Mouse (Mus musculus): ENCODE measurements at regions not wholly inside any gene's neighbourhood (a gene's known extent, or its start where the extent isn't known, plus 50 kb on each side); places are given as distances from the start of the nearest gene placed in this dataset.

- no peak for DNase-seq
Measured at GRCm38 (mm10) chr1:184297001-184297740, 263.1 kb upstream of the 1700056E22Rik start.

- no peak for DNase-seq
Measured at GRCm38 (mm10) chr1:184291129-184291528, 257.0 kb upstream of the 1700056E22Rik start.

DNA sequence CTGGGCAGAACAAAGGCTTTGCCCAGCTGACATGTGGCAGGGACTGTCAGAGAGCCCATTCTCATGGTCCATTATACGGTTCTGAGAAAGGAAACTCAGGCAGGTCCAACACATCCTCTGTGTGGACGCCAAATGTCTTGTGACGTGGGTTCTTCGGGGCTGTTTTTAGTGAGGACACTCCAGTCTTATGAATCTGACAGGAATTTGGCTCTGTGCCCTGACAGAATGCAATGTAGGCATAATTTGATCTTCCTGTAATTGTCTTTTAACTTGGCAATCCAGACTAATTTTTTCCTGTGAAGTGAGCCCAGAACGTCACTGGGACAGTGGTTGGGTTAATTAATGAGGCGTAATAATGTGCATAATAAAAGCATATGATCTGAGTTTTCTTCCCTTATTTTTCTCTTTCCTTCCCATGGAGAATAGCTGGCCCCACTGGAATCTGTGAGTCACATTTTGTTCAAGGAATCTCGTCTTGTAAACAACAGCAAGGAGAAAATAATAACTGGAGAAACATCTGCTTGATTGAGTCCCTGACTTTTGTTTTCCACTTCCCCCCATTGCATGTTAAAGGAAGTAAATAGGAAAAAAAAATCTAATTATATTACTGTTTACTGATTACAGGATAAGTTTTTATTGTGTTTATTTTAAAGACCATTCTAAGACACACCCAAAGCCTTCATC lies 255.8 kb upstream of the 1700056E22Rik start:
- DNase-seq, result peak; percentile 62

GRCm38 (mm10) chr1:184281768-184282167 lies 247.7 kb upstream of the 1700056E22Rik start:
- DNase-seq, result no peak

- no peak for DNase-seq
Measured at GRCm38 (mm10) chr1:184279263-184279662, 245.2 kb upstream of the 1700056E22Rik start.

DNA sequence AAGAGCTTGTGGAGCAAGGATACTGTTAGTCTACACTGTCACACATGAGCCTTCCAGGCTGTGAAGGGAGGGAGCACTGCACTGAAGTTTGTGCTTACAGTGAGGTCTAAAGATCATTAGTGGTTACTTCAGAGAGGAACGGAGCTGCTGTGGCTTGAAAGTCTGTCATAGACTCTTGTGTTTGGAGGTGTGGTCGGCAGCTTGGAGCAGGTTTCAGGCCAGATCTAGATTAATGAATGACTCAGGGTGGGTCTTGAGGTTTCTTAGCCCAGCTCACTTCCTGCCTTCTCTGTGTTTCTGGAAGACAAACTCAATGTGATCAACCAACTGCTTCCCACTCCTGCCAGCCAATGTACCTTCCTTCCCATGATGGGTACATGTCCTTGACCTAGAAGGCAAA lies 242.9 kb upstream of the 1700056E22Rik start:
- DNase-seq, result no peak

- DNase-seq, result no peak
Measured at GRCm38 (mm10) chr1:184275877-184276276, 241.8 kb upstream of the 1700056E22Rik start.

GRCm38 (mm10) chr1:184275396-184275795 lies 241.3 kb upstream of the 1700056E22Rik start:
- no peak for DNase-seq

GRCm38 (mm10) chr1:184274704-184275103 lies 240.6 kb upstream of the 1700056E22Rik start:
- DNase-seq, result no peak

DNA sequence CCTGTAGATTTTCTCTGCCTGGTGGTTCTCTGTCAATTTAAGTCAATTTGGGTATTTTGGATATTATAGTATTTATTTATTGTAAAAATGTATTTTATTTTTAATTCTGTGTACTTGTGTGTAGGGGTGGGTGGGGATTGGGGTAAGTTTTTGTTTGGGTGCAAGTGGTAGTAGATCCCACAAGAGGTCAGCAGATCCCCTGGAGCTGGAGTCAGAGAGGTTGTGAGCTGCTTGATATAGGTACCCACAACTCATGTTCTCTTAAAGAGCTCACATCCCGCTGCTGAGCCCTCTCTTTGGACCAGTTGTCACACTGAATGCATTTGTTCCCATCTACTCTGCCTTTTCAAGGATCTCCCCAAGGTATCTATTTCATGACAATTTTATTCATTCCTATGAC lies 239.6 kb upstream of the 1700056E22Rik start:
- no peak for DNase-seq

GRCm38 (mm10) chr1:184271254-184271653 lies 237.2 kb upstream of the 1700056E22Rik start:
- DNase-seq, result no peak

DNA sequence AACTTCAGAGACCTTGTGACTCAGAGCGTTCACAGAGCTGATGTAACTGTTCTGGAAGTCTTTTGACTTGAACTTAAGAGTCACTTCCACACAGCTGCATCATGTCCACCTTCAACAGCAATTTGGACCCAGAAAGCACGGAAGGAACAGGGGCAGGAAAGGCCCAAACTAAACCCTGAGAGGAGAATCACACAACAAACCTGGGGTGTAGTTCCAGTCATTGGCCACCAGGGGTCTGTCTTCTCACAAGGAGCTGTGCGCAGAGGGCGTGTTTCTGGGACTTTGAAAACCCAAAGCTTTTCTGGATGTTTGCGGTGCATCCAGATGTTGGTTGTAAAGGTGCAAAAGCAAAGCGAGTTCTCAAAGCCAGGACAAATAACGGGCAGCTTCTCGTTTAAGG lies 231.9 kb upstream of the 1700056E22Rik start:
- peak; percentile 67 for DNase-seq

- no peak for DNase-seq
Measured at GRCm38 (mm10) chr1:184262975-184263374, 228.9 kb upstream of the 1700056E22Rik start.

DNA sequence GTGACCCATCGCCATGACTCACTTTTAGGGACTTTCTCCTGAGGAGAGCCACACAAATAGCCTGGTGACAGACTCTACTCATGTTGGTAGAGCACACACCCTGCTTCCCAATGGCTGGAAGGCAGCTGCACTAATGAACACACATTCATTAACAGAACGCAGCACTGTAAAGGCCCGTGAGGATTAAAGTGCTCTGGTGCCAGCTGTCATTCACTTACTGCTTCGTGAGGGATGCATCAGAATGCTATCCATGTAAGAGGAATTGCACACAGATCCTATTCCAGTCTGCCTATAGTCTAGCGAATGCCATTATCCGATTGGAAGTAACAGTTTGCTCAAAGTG lies 227.3 kb upstream of the 1700056E22Rik start:
- no peak for DNase-seq

DNA sequence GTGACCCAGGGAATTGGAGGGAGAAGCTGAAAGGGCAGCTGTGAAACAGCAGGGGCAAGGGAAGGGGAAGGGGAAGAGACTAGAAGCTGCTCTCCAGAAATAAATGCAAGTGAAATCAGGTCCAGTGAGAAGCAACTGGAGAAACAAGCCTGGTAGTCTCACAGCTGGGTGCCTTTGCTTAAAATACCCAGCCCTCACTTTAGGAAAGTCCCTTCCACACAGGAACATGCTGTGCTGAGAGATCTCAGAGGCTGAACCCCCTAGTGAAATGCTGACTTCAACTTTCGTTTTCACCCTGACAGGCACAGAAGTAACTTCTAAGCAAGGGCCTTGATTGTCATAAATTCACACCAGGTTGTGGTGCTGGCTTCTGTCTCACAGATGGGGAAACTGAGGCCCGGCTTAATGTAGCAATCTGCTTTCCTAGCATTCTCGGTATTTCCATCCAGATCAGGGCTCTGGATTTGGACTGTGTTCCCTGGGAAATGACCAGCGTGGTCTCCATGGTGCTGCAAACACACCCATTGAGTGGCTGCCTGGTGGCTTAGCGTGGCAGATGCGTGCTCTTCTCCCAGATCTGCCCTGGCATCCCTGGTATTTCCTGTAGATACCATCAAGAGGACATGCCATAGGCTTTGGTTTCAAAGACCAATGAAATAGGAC lies 226.8 kb upstream of the 1700056E22Rik start:
- DNase-seq, result no peak

GRCm38 (mm10) chr1:184259853-184260252 lies 225.8 kb upstream of the 1700056E22Rik start:
- no peak for DNase-seq

DNA sequence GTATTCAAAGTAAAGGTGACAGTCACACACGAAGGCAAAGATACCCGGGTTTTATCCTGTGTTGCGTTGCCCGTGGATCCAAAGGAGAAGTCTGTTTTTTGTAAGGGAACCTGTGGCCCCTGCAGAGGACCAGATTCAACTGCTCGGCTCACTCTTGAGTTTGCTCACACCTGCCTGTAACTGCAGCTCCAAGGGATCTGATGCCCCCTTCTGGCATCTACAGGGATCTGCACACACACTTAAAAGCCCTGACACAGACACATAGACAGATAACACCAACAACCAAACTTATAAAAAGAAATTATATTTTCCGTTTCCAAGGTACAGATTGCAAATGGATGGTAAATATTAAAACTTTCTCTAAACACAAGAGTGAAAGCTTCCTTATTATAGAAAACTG lies 223.3 kb upstream of the 1700056E22Rik start:
- no peak for DNase-seq

- DNase-seq, result no peak
Measured at GRCm38 (mm10) chr1:184254951-184255350, 220.8 kb upstream of the 1700056E22Rik start.

GRCm38 (mm10) chr1:184244730-184245488 lies 210.8 kb upstream of the 1700056E22Rik start:
- no peak for DNase-seq

DNA sequence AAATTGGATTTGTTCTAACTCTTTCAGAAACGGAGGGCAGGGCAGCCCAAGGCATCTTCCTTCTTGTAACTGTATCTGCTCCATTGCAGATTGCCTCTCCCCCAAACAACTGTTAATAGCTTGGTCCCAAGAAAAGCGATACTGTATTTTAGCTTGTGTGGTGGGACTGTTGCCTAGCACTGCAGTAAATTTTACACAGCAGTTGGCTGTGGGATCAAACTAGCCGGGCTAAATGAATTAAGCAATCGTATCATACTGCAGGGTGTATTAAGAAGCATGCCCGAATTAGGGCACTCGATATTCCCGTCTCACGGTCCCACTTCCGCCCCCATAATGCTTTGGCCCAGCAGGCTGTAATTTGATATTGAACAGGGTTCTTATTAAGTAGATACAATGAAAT lies 210.2 kb upstream of the 1700056E22Rik start:
- no peak for DNase-seq

DNA sequence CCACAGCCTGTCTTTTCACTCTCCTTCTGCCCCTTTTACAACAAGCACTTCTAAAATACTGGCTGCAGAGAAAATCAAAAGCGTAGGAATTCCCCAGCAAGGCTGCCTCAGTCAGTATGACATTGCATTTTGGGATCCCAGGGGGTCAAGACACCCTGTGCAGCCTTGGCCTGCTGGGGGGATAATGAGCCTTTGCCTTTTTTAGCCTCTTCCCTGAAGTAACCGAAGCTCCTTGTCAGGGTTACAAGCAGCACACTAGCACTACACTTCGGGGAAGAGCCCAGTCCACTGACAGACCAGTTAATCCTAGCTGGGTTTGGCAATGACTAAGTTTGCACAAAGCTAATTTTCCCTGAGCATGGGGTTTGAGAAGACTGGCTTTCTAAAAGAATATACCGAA lies 207.7 kb upstream of the 1700056E22Rik start:
- DNase-seq, result no peak

DNA sequence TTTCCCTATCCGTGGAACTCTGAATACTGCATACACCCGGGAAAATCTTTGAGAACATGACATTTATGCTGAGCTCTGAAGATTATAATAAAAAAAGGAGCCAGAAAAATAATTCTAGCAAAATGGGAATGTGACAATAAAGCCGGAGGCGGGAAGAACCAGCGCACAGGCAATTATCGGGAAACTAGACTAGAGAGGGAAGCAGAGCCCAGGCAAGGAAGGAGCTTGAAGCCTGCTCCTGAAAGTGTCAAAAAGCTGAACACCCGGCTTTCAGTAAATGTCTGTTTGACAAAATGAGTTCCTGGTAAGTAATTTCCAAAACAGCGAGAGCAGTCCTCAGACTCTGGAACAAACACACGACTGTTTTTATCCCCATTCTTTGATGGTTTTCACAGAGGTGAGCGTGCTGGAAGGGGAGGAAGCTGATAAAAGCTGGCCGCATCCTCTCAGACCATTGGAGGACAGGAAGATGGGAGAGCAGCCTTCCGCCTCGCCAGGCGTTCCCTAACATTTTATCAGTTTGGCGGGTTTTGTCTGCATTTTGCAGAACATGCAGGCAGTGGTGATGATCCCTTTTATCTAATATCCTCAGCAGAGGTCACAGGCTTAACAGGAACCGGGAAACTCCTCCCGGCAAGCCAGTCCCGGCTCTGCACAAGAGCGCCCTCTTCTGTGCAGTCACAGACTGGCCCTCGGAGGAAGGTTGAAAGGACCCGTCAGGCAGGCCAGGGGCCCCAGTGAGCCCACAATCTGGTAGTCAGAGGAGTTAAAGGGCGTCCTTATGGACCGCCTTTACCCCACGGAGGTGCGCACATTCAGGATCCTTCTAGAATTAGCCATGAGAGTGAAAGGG lies 201.3 kb upstream of the 1700056E22Rik start:
- DNase-seq, result peak; percentile 88

Measured in adrenal gland, postnatal 10 days (tissue).